Mouse (Mus musculus) lung, adult 18-20 months (tissue): ENCODE measurements at regions not wholly inside any gene's neighbourhood (a gene's known extent, or its start where the extent isn't known, plus 50 kb on each side); places are given as distances from the start of the nearest gene placed in this dataset.

ENCODE experiments used
- DNase-seq, 2 experiments: peaks; one replicate each; pipeline ENCODE4 v3.0.0; 2022; ENCODE audit warnings: mixed read lengths in 2 of 2

- DNase-seq = no peak
These were observed 86.8 kb upstream of the Rab11fip2 start for GRCm38 (mm10) chr19:60030212-60030788.

DNA sequence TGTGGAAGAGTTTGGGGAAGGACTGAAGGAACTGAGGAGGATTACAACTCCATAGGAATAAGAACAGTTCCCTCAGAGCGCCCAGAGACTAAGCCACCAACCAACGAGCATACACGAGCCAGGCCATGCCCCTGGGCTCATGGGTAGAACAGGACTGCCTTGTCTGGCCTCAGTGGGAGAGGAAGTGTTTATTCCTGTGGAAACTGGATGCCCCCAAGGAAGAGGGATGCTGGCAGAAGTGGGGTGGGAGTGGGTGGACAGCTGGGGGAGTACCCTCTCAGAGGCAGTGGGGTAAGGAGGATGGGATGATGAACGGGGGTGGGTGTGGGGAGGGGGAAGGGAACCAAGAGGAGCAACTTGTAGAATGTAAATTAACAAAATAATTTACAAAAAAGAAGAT, 86.3 kb upstream of the Rab11fip2 start:
- no peak for DNase-seq

- DNase-seq = no peak
These were observed 72.3 kb upstream of the Rab11fip2 start for GRCm38 (mm10) chr19:60015614-60016300.

DNA sequence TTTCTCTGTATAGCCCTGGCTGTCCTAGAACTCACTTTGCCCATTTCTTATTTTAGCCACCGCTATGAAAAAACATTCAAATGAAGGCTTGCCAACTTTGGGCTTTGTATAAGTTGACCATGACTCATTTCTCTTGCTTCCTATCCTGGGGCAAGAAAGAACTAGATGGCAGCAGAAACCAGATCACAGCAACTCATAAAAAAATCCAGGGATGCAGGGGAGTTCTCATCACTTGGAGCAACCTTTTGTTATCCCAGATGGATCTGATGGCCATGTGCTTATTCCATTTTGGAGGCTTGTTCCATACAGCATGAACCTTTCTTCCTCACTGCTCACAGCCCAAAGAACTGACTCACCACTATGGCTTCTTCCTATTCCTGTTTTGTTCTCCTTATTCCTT, 52.1 kb upstream of the Rab11fip2 start:
- no peak for DNase-seq
